Mouse (Mus musculus) forebrain, postnatal 0 days (tissue): ENCODE measurements around the gene Fbxo42. TPM values are rescaled to one million over a fixed set of nuclear protein-coding genes. Genes with fewer than 3 reads are reported as not detected.

Experiments
- ATAC-seq: fragments of 200-750 bp; cut with Nextera tagmentation; 2 replicates; pipeline ENCODE4 v1.8.0; 2017; ENCODE audit warnings: mild to moderate bottlenecking, moderate library complexity
- DNase-seq: peaks from one replicate; pipeline ENCODE4 v3.0.0-alpha.2; 2015
- H3K27ac ChIP-seq: fragments of 300-500 bp; sonication (generic); 2 replicates; pipeline ENCODE4 v1.5.1; 2014; ENCODE audit warnings: low read depth, mild to moderate bottlenecking, antibody characterized with exemption, low read length, moderate library complexity, mixed read lengths
- H3K27me3 ChIP-seq: fragments of 300-500 bp; sonication (generic); 2 replicates; pipeline ENCODE4 v1.6.1; 2014; ENCODE audit warnings: mild to moderate bottlenecking, low read length, mixed read lengths; ENCODE audit not compliant: insufficient read depth
- H3K36me3 ChIP-seq: fragments of 300-500 bp; sonication (generic); 2 replicates; pipeline ENCODE4 v1.6.1; 2014; ENCODE audit warnings: mild to moderate bottlenecking, moderate library complexity; ENCODE audit not compliant: insufficient read depth
- H3K4me1 ChIP-seq: fragments of 300-500 bp; sonication (generic); 2 replicates; pipeline ENCODE4 v1.6.1; 2014; ENCODE audit warnings: antibody characterized with exemption; ENCODE audit not compliant: insufficient read depth
- H3K4me2 ChIP-seq: fragments of 300-500 bp; sonication (generic); 2 replicates; pipeline ENCODE4 v1.6.1; 2014; ENCODE audit warnings: low read depth, mild to moderate bottlenecking, moderate library complexity
- H3K4me3 ChIP-seq: fragments of 300-500 bp; sonication (generic); 2 replicates; pipeline ENCODE4 v1.5.1; 2014; ENCODE audit warnings: low read depth, low read length, mixed read lengths
- H3K9ac ChIP-seq: fragments of 300-500 bp; sonication (generic); 2 replicates; pipeline ENCODE4 v1.6.1; 2014; ENCODE audit warnings: mild to moderate bottlenecking
- H3K9me3 ChIP-seq: fragments of 300-500 bp; sonication (generic); 2 replicates; pipeline ENCODE4 v1.6.1; 2016; ENCODE audit warnings: low read length
- CTCF ChIP-seq: sonication (generic); IDR thresholded peaks from 2 replicates; pipeline ENCODE4 v1.5.1; 2016; ENCODE audit warnings: antibody characterized with exemption, control low read depth, low read depth
- WGBS: fragments of 180-500 bp; shearing (Covaris S2); extraction: QIAGEN DNeasy Blood & Tissue Kit; methylation state at CpG from one replicate; pipeline ENCODE4 v1.1.7; 2014; 5-methylcytosine and 5-hydroxymethylcytosine counted together
- polyA plus RNA-seq: library from polyadenylated mRNA; unstranded; fragments of >200 nt; fragmentation: Nextera tagmentation; extraction: Ambion mirVana; gene quantifications from 2 replicates; pipeline ENCODE4 v1.2.1, GENCODE M21; 2015
- total RNA-seq: library from RNA; depleted of rRNA; stranded (reverse); fragments of >200 nt; gene quantifications from 2 replicates; pipeline ENCODE4 v1.2.3, GENCODE M21; 2014; rRNA removed

Fbxo42 gene
- total and polyA plus RNA-seq, 2 experiments from 2014 or later = 13.1 to 18.0 TPM

- Histone ChIP-seq H3K27me3 (peaks cover 24% of the 10 kb centered on the region), H3K36me3 (no peaks in the 10 kb centered on the region), H3K4me2 (peak overlapping the region; percentile 52), H3K9ac (peak overlapping the region; percentile 43; the same call in 1 of the 2 replicates), H3K4me1 (peaks cover 6% of the 10 kb centered on the region), H3K4me3 (peak overlapping the region; percentile 37), H3K27ac (no peak overlapping the region), H3K9me3 (no peaks in the 10 kb centered on the region)
- peak; percentile 23; the same call in 1 of the 2 replicates for ATAC-seq
- WGBS = under 1% methylated on average over 58 of the region's 60 CpGs
- TF ChIP-seq CTCF = no peak
- peak; percentile 56 for DNase-seq
Measured at GRCm38 (mm10) chr4:141247776-141248613, 100.3 kb downstream of the Fbxo42 start.

- Histone ChIP-seq H3K9me3 (no peaks in the 10 kb centered on the region), H3K4me3 (0 out of 2 replicates have a peak overlapping the region, but pooled peaks have one; percentile 3), H3K9ac (no peak overlapping the region), H3K27me3 (peaks cover 24% of the 10 kb centered on the region), H3K27ac (no peak overlapping the region), H3K4me2 (no peak overlapping the region), H3K36me3 (no peaks in the 10 kb centered on the region), H3K4me1 (peaks cover 6% of the 10 kb centered on the region)
- 10% methylated on average over 11 of the region's 11 CpGs for WGBS
- TF ChIP-seq CTCF = no peak
- no peak for ATAC-seq
- no peak for DNase-seq
Measured at GRCm38 (mm10) chr4:141248614-141248978, 100.9 kb downstream of the Fbxo42 start.

DNA sequence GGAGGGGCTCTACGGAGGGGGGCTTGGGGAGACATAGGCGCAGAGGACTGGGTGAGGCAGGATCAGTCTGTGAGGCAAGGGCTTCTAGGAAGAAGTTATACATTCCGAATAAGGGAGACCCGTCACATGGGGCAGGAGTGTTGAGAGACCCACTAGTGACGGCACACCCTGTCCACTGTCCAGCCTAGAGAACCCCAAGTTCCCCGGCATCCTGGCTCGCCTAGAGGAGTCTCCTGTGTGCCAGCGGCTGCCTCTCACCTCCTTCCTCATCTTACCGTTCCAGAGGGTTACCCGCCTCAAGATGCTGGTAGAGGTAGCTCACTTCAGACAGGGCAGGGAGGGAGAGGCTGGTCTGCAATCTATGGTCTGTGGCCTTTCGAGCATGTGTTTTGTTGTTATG lies 101.7 kb downstream of the Fbxo42 start:
- no peaks in the 10 kb centered on the region for H3K36me3 ChIP-seq
- H3K9ac ChIP-seq = no peak overlapping the region
- H3K4me3 ChIP-seq = no peak overlapping the region
- H3K27ac ChIP-seq = no peak overlapping the region
- H3K9me3 ChIP-seq = no peaks in the 10 kb centered on the region
- DNase-seq (no peak), ATAC-seq (no peak)
- no peak overlapping the region for H3K4me2 ChIP-seq
- WGBS = 81% methylated on average over 11 of the region's 11 CpGs
- H3K27me3 ChIP-seq = peaks cover 24% of the 10 kb centered on the region
- peaks cover 6% of the 10 kb centered on the region for H3K4me1 ChIP-seq
- no peak for TF ChIP-seq CTCF

- no peaks in the 10 kb centered on the region for H3K36me3 ChIP-seq
- no peaks in the 10 kb centered on the region for H3K9me3 ChIP-seq
- H3K9ac ChIP-seq = no peak overlapping the region
- H3K4me2 ChIP-seq = no peak overlapping the region
- H3K4me3 ChIP-seq = no peak overlapping the region
- peaks cover 24% of the 10 kb centered on the region for H3K27me3 ChIP-seq
- H3K27ac ChIP-seq = no peak overlapping the region
- TF ChIP-seq CTCF = no peak
- H3K4me1 ChIP-seq = peaks cover 6% of the 10 kb centered on the region
- ATAC-seq = no peak
- no peak for DNase-seq
- 61% methylated on average over 8 of the region's 8 CpGs for WGBS
Measured at GRCm38 (mm10) chr4:141251071-141251470, 103.4 kb downstream of the Fbxo42 start.

GRCm38 (mm10) chr4:141252641-141253040 lies 104.9 kb downstream of the Fbxo42 start:
- H3K36me3 ChIP-seq = no peaks in the 10 kb centered on the region
- DNase-seq = no peak
- H3K27me3 ChIP-seq = peaks cover 14% of the 10 kb centered on the region
- H3K27ac ChIP-seq = no peak overlapping the region
- no peak overlapping the region for H3K4me2 ChIP-seq
- ATAC-seq = no peak
- 67% methylated on average over 2 of the region's 2 CpGs for WGBS
- TF ChIP-seq CTCF = no peak
- H3K9ac ChIP-seq = no peak overlapping the region
- no peaks in the 10 kb centered on the region; the same call in none of the 2 replicates for H3K4me1 ChIP-seq
- H3K9me3 ChIP-seq = no peaks in the 10 kb centered on the region
- H3K4me3 ChIP-seq = no peak overlapping the region

Other genes with a start within 250 kb of the Fbxo42 start
- gene Padi2, start 241.6 kb upstream of the Fbxo42 start, total RNA-seq = 1.1 and 1.8 TPM in 2 replicates
- gene Padi2, start 241.6 kb upstream of the Fbxo42 start, polyA plus RNA-seq = 1.2 and 1.3 TPM in 2 replicates
- 254 and 308 TPM in 2 replicates for gene Sdhb, start 186.7 kb upstream of the Fbxo42 start, total RNA-seq
- 564 and 623 TPM in 2 replicates for gene Sdhb, start 186.7 kb upstream of the Fbxo42 start, polyA plus RNA-seq
- 205 and 251 TPM in 2 replicates for gene Atp13a2, start 161.0 kb upstream of the Fbxo42 start, total RNA-seq
- gene Atp13a2, start 161.0 kb upstream of the Fbxo42 start, polyA plus RNA-seq = 119 and 141 TPM in 2 replicates
- gene Mfap2, start 137.5 kb upstream of the Fbxo42 start, total RNA-seq = 22.2 and 25.1 TPM in 2 replicates
- 124 and 148 TPM in 2 replicates for gene Mfap2, start 137.5 kb upstream of the Fbxo42 start, polyA plus RNA-seq
- 29.9 and 43.0 TPM in 2 replicates for gene Crocc, start 87.4 kb upstream of the Fbxo42 start, total RNA-seq
- 3.5 and 3.8 TPM in 2 replicates for gene Crocc, start 87.4 kb upstream of the Fbxo42 start, polyA plus RNA-seq
- gene Necap2, start 69.6 kb upstream of the Fbxo42 start, total RNA-seq = 49.6 and 51.1 TPM in 2 replicates
- gene Necap2, start 69.6 kb upstream of the Fbxo42 start, polyA plus RNA-seq = 38.9 and 43.0 TPM in 2 replicates
- gene Spata21, start 59.6 kb upstream of the Fbxo42 start, total RNA-seq = 0.08 and 0.67 TPM in 2 replicates
- gene Spata21, start 59.6 kb upstream of the Fbxo42 start, polyA plus RNA-seq = 0.31 and 0.68 TPM in 2 replicates
- 57.8 and 60.5 TPM in 2 replicates for gene Szrd1, start 8.1 kb upstream of the Fbxo42 start, total RNA-seq
- gene Szrd1, start 8.1 kb upstream of the Fbxo42 start, polyA plus RNA-seq = 17.2 and 17.5 TPM in 2 replicates
- 4.5 and 6.9 TPM in 2 replicates for gene Rsg1, start 66.0 kb downstream of the Fbxo42 start, total RNA-seq
- 3.7 and 5.2 TPM in 2 replicates for gene Rsg1, start 66.0 kb downstream of the Fbxo42 start, polyA plus RNA-seq
- 0.95 and 1.6 TPM in 2 replicates for gene Arhgef19, start 91.6 kb downstream of the Fbxo42 start, total RNA-seq
- gene Arhgef19, start 91.6 kb downstream of the Fbxo42 start, polyA plus RNA-seq = 0.52 and 0.90 TPM in 2 replicates
- 1.2 and 1.4 TPM in 2 replicates for gene Epha2, start 153.3 kb downstream of the Fbxo42 start, total RNA-seq
- gene Epha2, start 153.3 kb downstream of the Fbxo42 start, polyA plus RNA-seq = 0.33 and 0.39 TPM in 2 replicates
- 48.8 and 50.4 TPM in 2 replicates for gene Fam131c, start 220.3 kb downstream of the Fbxo42 start, total RNA-seq
- 28.9 and 37.0 TPM in 2 replicates for gene Fam131c, start 220.3 kb downstream of the Fbxo42 start, polyA plus RNA-seq